Mouse (Mus musculus) Muller cell, postnatal 12 days (primary cell): Measurements from ENCODE around the gene Top2a.
A peak's percentile ranks its signal among the peaks of the same experiment; 100 is the strongest.

Experiments
- DNase-seq: peaks from one replicate; pipeline ENCODE4 v3.0.0-alpha.2; 2015; ENCODE audit errors: inconsistent ontology term

Gene Top2a

GRCm38 (mm10) chr11:98949242-98949957 is 74.6 kb downstream of the Top2a start:
- DNase-seq = no peak

- peak; percentile 26 for DNase-seq
These were observed 75.9 kb downstream of the Top2a start for GRCm38 (mm10) chr11:98947969-98948569.

GRCm38 (mm10) chr11:98945605-98945977 is 78.4 kb downstream of the Top2a start:
- DNase-seq = no peak

GRCm38 (mm10) chr11:98944897-98945604 is 78.9 kb downstream of the Top2a start:
- DNase-seq = peak; percentile 40

- peak; percentile 37 for DNase-seq
These were observed 80.1 kb downstream of the Top2a start for GRCm38 (mm10) chr11:98943741-98944461.
